Mouse (Mus musculus) ES-Bruce4 (cell line): ENCODE results near the gene Dguok. TPM values are rescaled to one million over a fixed set of nuclear protein-coding genes. Genes with fewer than 3 reads are reported as not detected.

Experiments
- H3K27ac ChIP-seq: 2 replicates; pipeline ENCODE4 v1.5.1; 2012; ENCODE audit warnings: low read length, inconsistent platforms; ENCODE audit not compliant: insufficient read depth
- H3K27me3 ChIP-seq: 2 replicates; pipeline ENCODE4 v1.6.1; 2012; ENCODE audit warnings: mild to moderate bottlenecking, low read length, inconsistent platforms; ENCODE audit not compliant: control insufficient read depth, poor library complexity, insufficient read depth, severe bottlenecking
- H3K36me3 ChIP-seq: 2 replicates; pipeline ENCODE4 v1.6.1; 2012; ENCODE audit warnings: inconsistent platforms, mild to moderate bottlenecking, low read length, moderate library complexity; ENCODE audit not compliant: control insufficient read depth, poor library complexity, insufficient read depth, severe bottlenecking
- H3K4me1 ChIP-seq: one replicate; pipeline ENCODE4 v1.8.1; 2011; ENCODE audit warnings: low read length; ENCODE audit not compliant: control insufficient read depth, insufficient read depth
- H3K4me3 ChIP-seq: 2 replicates; pipeline ENCODE4 v1.5.1; 2011; ENCODE audit warnings: low read depth, mild to moderate bottlenecking, low read length
- H3K9ac ChIP-seq: 2 replicates; pipeline ENCODE4 v1.6.1; 2012; ENCODE audit warnings: low read depth, mild to moderate bottlenecking, inconsistent platforms; ENCODE audit not compliant: poor library complexity, severe bottlenecking
- H3K9me3 ChIP-seq: replicated peaks from 2 replicates; pipeline ENCODE4 v1.6.1; 2012; ENCODE audit warnings: mild to moderate bottlenecking, low read length, inconsistent platforms; ENCODE audit not compliant: control insufficient read depth, poor library complexity, insufficient read depth, severe bottlenecking
- CTCF ChIP-seq: IDR thresholded peaks from one replicate; pipeline ENCODE4 v1.8.1; 2011; ENCODE audit warnings: low read depth, low read length
- EP300 ChIP-seq: IDR thresholded peaks from 2 replicates; pipeline ENCODE4 v1.6.1; 2011; ENCODE audit warnings: low read depth, low read length; ENCODE audit not compliant: insufficient read depth
- POLR2A ChIP-seq: IDR thresholded peaks from one replicate; pipeline ENCODE4 v1.8.1; 2011; ENCODE audit warnings: low read length; ENCODE audit not compliant: insufficient read depth
- polyA plus RNA-seq: library from polyadenylated mRNA; stranded (reverse); fragments of >200 nt; gene quantifications from 2 replicates; pipeline ENCODE4 v1.2.4, GENCODE M21; 2011; ENCODE audit warnings: low read depth; ENCODE audit not compliant: missing spikeins, insufficient read depth, insufficient read length

Dguok gene
- polyA plus RNA-seq, 1 experiment, result 48.0 TPM

DNA sequence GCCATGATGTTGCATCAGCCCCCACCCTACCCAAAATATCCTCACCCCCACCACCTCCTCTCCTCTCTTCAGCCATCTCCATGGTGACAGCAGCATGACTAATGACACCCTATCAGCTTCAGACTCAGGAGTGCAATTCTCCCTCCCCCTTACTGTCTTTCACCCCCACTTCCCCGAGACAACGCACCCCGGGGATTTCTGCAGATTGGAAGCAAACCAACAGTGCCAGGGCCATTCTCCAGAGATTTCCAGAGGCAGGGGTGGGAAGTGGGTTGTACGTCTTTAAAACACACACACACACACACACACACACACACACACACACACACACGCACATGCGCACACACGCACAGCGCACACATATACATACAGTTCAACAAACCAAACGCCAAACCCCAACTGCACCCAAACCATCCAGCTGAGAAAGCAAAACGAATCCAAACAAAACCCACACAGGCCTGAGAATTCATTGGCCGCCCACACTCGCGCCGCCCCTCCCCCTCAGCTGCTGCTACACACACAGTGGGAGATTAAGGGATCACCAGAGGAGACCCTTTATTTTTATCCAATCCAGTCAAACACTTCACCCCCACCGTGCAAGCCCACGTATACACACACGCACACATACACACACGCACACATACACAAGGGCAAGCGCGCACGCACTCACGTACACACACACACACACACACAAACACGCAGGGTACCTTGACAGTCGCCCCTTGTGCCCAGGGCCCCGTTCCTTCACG, 66.1 kb downstream of the Dguok start:
- no peak for TF ChIP-seq POLR2A
- no peak for TF ChIP-seq EP300
- TF ChIP-seq CTCF, result no peak
- no peaks in the 10 kb centered on the region for H3K36me3 ChIP-seq
- no peaks in the 10 kb centered on the region for H3K27me3 ChIP-seq
- no peak overlapping the region for H3K27ac ChIP-seq
- no peaks in the 10 kb centered on the region for H3K9me3 ChIP-seq
- peak overlapping the region; percentile 43; the same call in 1 of the 2 replicates for H3K9ac ChIP-seq
- H3K4me3 ChIP-seq, result peak overlapping the region; percentile 58
- no peaks in the 10 kb centered on the region for H3K4me1 ChIP-seq

DNA sequence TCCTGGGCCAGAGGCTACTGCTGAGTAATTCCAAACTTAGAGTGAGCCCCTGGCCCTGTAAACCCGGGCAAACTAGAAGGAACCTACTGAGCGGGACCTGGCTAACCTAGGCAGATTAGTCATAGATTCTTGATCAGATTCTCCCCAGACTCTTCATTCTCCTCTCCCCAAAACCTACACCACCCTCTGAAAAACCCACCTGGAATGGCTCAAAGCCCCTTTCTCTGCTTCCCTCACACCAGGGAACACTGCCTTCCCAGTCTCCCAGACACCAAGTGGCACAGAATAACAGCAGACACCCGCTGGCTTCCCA, 66.6 kb downstream of the Dguok start:
- Histone ChIP-seq H3K27ac (no peak overlapping the region), H3K9me3 (no peaks in the 10 kb centered on the region), H3K4me1 (no peaks in the 10 kb centered on the region), H3K36me3 (no peaks in the 10 kb centered on the region), H3K9ac (no peak overlapping the region), H3K4me3 (no peak overlapping the region), H3K27me3 (no peaks in the 10 kb centered on the region)
- TF ChIP-seq CTCF (no peak), EP300 (no peak), POLR2A (no peak)

DNA sequence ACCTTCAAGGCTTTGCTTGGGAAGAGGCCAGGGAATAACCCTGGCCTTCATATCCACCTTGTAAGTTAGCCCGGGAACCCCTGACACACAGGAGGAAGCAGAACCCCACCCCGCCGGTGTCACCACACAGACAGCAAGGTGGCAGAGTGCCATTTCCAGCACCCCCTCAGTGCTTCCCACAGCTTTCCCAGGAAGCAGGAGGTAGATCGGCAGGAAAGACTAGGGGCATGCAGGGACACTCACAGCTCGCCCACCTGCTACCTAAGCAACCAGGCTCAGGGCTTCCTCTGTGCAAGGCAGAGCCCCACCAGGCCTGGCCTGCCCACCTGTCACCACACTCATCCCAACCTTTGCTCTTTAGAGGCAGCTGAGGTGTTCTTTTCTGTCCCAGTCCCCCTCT, 67.0 kb downstream of the Dguok start:
- TF ChIP-seq EP300 (no peak), CTCF (no peak), POLR2A (no peak)
- Histone ChIP-seq H3K9ac (no peak overlapping the region), H3K4me1 (no peaks in the 10 kb centered on the region), H3K4me3 (no peak overlapping the region), H3K9me3 (no peaks in the 10 kb centered on the region), H3K36me3 (no peaks in the 10 kb centered on the region), H3K27ac (no peak overlapping the region), H3K27me3 (no peaks in the 10 kb centered on the region)

DNA sequence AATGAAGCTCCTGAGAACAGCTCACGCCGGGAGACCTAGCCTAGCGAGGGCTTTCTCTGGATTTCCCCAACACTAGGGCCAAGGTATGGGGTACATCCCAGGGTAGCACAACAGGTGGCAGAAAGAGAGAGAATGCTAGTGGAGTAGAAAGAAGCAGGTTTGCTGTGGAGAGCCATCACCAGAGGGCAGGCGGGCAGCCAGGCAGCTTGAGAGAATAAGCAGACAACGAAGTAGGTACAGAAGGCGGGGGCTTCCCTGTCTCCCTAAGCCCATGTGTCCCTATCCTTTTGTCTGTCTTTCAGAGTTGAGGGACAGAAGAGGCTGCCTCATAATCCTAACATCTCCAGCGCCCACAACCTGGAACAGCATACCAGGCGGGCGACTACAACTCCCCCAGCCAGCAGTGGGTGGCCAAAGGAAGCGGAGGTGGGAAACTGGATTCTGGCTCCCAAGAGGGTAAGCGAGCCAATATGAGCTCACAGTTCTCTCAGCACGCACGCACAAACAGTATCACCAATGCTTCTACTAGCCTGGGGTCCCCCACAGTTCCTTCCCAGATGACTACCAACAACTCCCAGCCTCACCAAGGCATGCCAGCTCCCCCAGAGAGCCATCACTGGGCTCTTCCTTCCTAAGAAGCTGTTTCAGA, 67.5 kb downstream of the Dguok start:
- TF ChIP-seq POLR2A (no peak), CTCF (no peak), EP300 (no peak)
- H3K27ac ChIP-seq, result no peak overlapping the region
- H3K4me3 ChIP-seq, result no peak overlapping the region
- H3K36me3 ChIP-seq, result no peaks in the 10 kb centered on the region
- H3K27me3 ChIP-seq, result no peaks in the 10 kb centered on the region
- no peaks in the 10 kb centered on the region for H3K9me3 ChIP-seq
- no peaks in the 10 kb centered on the region for H3K4me1 ChIP-seq
- H3K9ac ChIP-seq, result no peak overlapping the region

DNA sequence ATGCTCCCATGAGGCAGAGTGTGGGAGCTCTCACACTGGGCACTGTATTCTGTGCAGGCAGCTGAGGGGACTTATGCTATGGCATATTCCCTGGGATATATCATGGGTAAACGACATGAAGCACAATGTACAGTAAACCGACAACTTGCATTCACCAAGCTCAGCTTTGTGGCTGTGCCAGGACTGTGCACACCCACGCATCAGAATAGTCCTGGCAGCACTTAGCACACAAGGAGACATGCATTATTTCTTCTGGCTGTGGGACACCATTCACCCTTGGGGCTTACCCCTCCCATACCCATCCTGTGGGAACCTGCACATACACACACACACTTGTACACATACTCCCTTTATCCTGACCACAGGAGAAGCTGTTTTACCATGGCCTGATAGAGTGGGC, 68.2 kb downstream of the Dguok start:
- no peak overlapping the region for H3K9ac ChIP-seq
- no peak overlapping the region for H3K27ac ChIP-seq
- no peak for TF ChIP-seq EP300
- no peak for TF ChIP-seq CTCF
- TF ChIP-seq POLR2A, result no peak
- H3K27me3 ChIP-seq, result no peaks in the 10 kb centered on the region
- no peak overlapping the region for H3K4me3 ChIP-seq
- H3K9me3 ChIP-seq, result no peaks in the 10 kb centered on the region
- H3K36me3 ChIP-seq, result no peaks in the 10 kb centered on the region
- H3K4me1 ChIP-seq, result no peaks in the 10 kb centered on the region

DNA sequence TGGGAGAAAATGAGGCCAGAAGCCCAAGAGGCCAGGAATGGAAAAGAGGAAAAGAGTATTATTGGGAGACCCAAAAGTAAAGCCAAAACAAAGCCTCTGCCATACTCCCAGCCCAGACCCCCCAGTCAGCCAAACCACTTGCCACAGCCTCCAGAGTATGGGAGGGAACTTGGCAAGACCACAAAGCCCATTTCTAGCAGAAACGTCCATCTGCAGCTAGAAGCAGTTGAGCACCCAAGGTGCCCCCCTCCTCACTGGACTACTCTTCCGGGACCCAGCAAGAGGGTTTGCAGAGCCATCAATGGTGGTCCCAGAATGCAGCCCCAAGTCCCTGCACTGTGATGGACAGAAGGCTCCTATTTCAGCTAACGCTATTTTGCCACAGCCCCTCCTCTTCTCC, 69.0 kb downstream of the Dguok start:
- TF ChIP-seq CTCF (no peak), POLR2A (no peak), EP300 (no peak)
- Histone ChIP-seq H3K9me3 (no peaks in the 10 kb centered on the region), H3K27me3 (no peaks in the 10 kb centered on the region), H3K27ac (no peak overlapping the region), H3K4me3 (no peak overlapping the region), H3K4me1 (no peaks in the 10 kb centered on the region), H3K36me3 (no peaks in the 10 kb centered on the region), H3K9ac (no peak overlapping the region)
